Mouse (Mus musculus): ENCODE data around the gene Nr5a2.

- TF ChIP-seq CTCF (IDR thresholded peaks at IDR 0.05; ENCODE audit: low read depth) (no peak), EP300 (IDR thresholded peaks at IDR 0.05; ENCODE audit: low read depth) (no peak)
These were observed 119.7 kb downstream of the Nr5a2 start for GRCm38 (mm10) chr1:136840512-136840911.

All from heart, postnatal 0 days (tissue).